Mouse (Mus musculus) B cell, adult (primary cell): ENCODE results near the gene Olfr617. TPM values are rescaled to one million over a fixed set of nuclear protein-coding genes. Genes with fewer than 3 reads are reported as not detected.

Experiments
- total RNA-seq: library from RNA; stranded (reverse); gene quantifications from 4 replicates; pipeline ENCODE4 v1.2.4, GENCODE M21; 2023; ENCODE audit not compliant: inconsistent age

The Olfr617 gene
- not detected in 4 replicates for total RNA-seq

DNA sequence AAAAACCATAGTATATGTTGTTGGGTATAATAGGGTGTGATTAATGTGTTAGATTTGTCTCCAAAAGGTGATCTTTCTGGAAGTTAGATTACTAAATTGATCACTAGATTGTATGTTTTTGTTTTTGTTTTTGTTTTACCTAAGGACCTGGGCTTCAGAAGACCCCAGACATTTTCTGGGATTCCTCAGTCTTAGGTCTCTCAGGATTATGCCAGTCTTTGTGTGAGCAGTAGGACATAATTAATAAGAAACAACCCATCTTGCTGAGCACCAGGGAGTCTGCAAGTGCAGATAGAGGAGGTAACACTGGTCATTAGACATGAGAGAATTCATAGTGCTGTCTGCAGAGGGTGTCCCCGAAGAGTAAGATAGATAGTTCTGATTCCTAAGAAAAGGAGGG, at the start of gene Olfr617:
TSS of gene Olfr617 (plus strand) at position 301 of the 400 bp plus-strand sequence.

GRCm38 (mm10) chr7:103542617-103543016, 30.2 kb upstream of the Olfr617 start, which contains the start of gene Olfr612:
Gene Olfr612 (minus strand): TSS chr7:103542717.

GRCm38 (mm10) chr7:103547774-103548173, 25.1 kb upstream of the Olfr617 start, which contains the start of gene Olfr613:
Gene Olfr613 (plus strand): TSS chr7:103548074.

GRCm38 (mm10) chr7:103555779-103556178, 17.1 kb upstream of the Olfr617 start, which contains the start of gene Olfr615:
Gene Olfr615 (plus strand): TSS chr7:103556079.

GRCm38 (mm10) chr7:103569043-103569442, 3.8 kb upstream of the Olfr617 start, which contains the start of gene Olfr616:
Gene Olfr616 (minus strand): TSS chr7:103569143.

GRCm38 (mm10) chr7:103589803-103590202, 16.9 kb downstream of the Olfr617 start, which contains the start of gene Olfr618:
Gene Olfr618 (plus strand): TSS chr7:103590103.

GRCm38 (mm10) chr7:103600275-103600674, 27.4 kb downstream of the Olfr617 start, which contains the start of gene Olfr619:
Gene Olfr619 (plus strand): TSS chr7:103600575.

GRCm38 (mm10) chr7:103612434-103612833, 39.6 kb downstream of the Olfr617 start, which contains the start of gene Olfr620:
Gene Olfr620 (minus strand): TSS chr7:103612534.

Other genes starting within 250 kb of the Olfr617 start
- gene Olfr598, start 249.5 kb upstream of the Olfr617 start, total RNA-seq = not detected in 4 replicates
- gene Olfr599, start 237.1 kb upstream of the Olfr617 start, total RNA-seq = not detected in 4 replicates
- gene Olfr600, start 223.4 kb upstream of the Olfr617 start, total RNA-seq = not detected in 4 replicates
- gene Olfr601, start 210.4 kb upstream of the Olfr617 start, total RNA-seq = not detected in 4 replicates
- gene Olfr603, start 186.9 kb upstream of the Olfr617 start, total RNA-seq = not detected in 4 replicates
- not detected in 4 replicates for gene Usp17lc, start 158.0 kb upstream of the Olfr617 start, total RNA-seq
- gene Olfr605, start 127.6 kb upstream of the Olfr617 start, total RNA-seq = not detected in 4 replicates
- not detected in 4 replicates for gene Olfr606, start 124.0 kb upstream of the Olfr617 start, total RNA-seq
- gene Olfr607, start 108.9 kb upstream of the Olfr617 start, total RNA-seq = not detected in 4 replicates
- not detected in 4 replicates for gene Olfr608, start 103.2 kb upstream of the Olfr617 start, total RNA-seq
- gene Olfr609, start 75.0 kb upstream of the Olfr617 start, total RNA-seq = not detected in 4 replicates
- not detected in 4 replicates for gene Olfr610, start 60.9 kb upstream of the Olfr617 start, total RNA-seq
- not detected in 4 replicates for gene Olfr611, start 52.2 kb upstream of the Olfr617 start, total RNA-seq
- gene Olfr612, start 30.3 kb upstream of the Olfr617 start, total RNA-seq = not detected in 4 replicates
- not detected in 4 replicates for gene Olfr613, start 25.0 kb upstream of the Olfr617 start, total RNA-seq
- gene Olfr615, start 17.0 kb upstream of the Olfr617 start, total RNA-seq = not detected in 4 replicates
- not detected in 4 replicates for gene Olfr616, start 3.9 kb upstream of the Olfr617 start, total RNA-seq
- gene Olfr618, start 17.0 kb downstream of the Olfr617 start, total RNA-seq = not detected in 4 replicates
- not detected in 4 replicates for gene Olfr619, start 27.5 kb downstream of the Olfr617 start, total RNA-seq
- gene Olfr620, start 39.5 kb downstream of the Olfr617 start, total RNA-seq = not detected in 4 replicates
- gene Olfr622, start 69.6 kb downstream of the Olfr617 start, total RNA-seq = not detected in 4 replicates
- not detected in 4 replicates for gene Olfr623, start 90.6 kb downstream of the Olfr617 start, total RNA-seq
- gene Olfr624, start 98.1 kb downstream of the Olfr617 start, total RNA-seq = not detected in 4 replicates
- not detected in 4 replicates for gene Olfr625-ps1, start 109.7 kb downstream of the Olfr617 start, total RNA-seq
- gene Olfr243, start 141.6 kb downstream of the Olfr617 start, total RNA-seq = not detected in 4 replicates
- gene Olfr628, start 157.3 kb downstream of the Olfr617 start, total RNA-seq = not detected in 4 replicates
- gene Olfr629, start 171.9 kb downstream of the Olfr617 start, total RNA-seq = not detected in 4 replicates
- not detected in 4 replicates for gene Olfr630, start 184.3 kb downstream of the Olfr617 start, total RNA-seq
- not detected in 4 replicates for gene Olfr69, start 198.5 kb downstream of the Olfr617 start, total RNA-seq
- gene Olfr68, start 206.6 kb downstream of the Olfr617 start, total RNA-seq = not detected in 4 replicates
- not detected in 4 replicates for gene Olfr67, start 218.8 kb downstream of the Olfr617 start, total RNA-seq
- gene Hbb-bt, start 240.9 kb downstream of the Olfr617 start, total RNA-seq = 3.1 to 9.5 TPM (median 3.9 TPM) in 4 replicates